Mouse (Mus musculus) layer of hippocampus, adult 9-11 months (tissue): ENCODE measurements around the gene Mapk1ip1.

Experiments used
- DNase-seq: peaks from one replicate; pipeline ENCODE4 v3.0.0; 2022

Mapk1ip1 gene

DNA sequence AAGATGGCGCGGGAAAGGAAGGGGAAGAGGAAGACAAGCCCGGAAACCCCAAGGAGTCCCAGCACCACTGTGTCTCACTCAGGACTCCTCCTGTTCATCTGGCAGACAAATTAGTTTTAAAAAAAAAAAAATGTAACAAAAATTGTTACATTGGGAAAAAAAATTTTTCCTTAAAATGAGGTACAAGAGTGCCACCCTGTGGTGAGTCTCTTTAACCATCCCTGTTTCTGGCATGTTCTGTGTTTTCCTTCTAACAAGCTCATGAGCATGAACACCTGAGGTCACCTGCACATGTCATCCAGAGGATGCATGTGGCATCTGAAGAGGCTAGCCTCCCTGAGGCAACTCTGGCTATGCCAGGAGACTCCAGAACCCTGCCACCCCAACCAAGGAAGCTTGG lies 11.0 kb downstream of the Mapk1ip1 start:
- no peak for DNase-seq

DNA sequence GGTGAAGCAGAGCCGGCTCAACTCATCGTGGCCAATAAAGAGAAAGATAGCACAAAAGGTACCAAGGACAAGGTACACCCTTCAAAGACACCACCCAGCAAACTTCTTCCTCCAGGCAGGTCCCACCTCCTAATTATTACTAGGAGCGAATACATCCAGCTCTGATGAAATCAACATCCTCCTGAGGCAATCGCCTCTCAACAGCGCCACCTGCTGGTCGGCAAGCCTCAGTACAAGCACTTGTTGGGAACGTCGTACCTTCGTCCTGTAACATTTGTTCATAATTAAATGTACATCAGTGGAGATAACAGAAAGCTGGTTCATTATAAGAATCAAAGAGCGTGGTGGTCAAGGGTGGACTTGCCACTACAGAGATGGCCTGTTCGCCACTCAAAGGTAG lies 18.3 kb downstream of the Mapk1ip1 start:
- no peak for DNase-seq

DNA sequence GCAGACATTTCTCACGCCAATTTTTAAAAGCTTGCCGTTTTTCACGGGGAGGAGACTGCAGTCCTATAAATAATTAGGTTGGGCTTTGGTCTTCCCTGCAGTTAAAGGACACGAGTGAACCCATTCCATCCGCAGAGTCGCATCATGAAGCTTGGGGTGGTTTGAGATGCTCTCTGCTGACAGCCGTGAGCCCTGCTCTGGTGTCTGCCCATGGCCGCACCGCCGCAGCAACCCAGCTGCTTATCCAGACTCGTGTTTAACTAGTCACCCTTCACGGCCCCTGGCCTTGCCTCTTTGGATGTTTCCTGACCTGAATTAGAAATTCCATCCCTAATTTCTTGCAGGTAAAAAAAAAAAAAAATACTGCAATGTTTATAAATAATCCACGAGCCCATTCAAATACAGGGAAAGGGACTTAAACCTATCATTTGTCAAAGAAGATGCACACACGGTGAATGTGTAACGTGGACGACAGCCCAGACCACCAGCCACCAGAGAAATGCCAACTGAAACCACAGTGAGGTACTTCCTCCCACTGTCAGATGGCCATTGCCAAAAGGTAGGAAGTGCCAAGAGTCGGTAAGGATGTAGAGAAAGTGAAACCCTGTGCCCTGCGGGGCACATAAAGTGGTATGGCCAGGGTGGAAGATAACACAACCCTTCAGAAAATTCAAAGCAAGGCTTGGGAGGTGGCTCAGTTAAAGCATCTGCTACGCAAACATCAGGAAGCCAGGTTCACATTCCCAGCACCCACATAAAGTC lies 20.9 kb downstream of the Mapk1ip1 start:
- no peak for DNase-seq

DNA sequence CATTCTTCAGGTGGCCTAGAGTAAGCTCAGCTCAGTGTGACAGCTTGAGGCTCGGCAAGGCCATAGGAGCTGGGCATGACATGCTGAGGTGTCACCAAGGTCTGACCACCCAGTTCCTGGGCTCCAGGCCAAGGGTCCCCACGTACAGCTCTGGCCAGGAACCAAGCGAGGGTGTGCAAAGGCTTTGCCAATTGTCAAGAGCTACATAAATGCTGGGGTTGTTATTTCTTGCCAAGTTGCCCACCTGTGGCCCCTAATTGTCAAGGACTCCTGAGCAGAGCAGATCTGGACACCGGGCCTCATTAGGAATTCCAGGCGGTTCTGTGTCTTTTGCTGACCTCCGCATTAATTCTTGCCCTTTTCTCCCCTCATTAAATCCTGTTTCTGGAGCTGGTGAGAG lies 21.6 kb downstream of the Mapk1ip1 start:
- DNase-seq: no peak

DNA sequence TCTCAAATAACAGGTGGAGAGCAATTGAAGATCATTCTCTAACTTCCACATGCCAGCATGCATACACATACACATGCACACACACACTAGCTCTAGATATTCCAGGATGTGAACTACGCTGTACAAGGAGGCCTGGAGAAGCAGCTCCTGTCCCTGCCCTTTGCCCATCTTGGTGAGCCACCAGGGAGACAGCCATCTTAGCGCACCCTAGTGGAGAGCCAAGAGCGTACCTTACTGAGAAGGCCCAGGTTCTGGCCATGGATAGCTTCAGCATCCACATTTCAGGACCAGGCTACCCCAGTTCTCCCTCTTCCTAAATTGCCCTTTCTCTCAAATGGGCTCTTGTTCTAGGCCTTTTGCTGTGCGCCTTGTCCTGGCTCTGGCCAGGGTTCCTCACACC lies 27.8 kb downstream of the Mapk1ip1 start:
- DNase-seq: no peak

DNA sequence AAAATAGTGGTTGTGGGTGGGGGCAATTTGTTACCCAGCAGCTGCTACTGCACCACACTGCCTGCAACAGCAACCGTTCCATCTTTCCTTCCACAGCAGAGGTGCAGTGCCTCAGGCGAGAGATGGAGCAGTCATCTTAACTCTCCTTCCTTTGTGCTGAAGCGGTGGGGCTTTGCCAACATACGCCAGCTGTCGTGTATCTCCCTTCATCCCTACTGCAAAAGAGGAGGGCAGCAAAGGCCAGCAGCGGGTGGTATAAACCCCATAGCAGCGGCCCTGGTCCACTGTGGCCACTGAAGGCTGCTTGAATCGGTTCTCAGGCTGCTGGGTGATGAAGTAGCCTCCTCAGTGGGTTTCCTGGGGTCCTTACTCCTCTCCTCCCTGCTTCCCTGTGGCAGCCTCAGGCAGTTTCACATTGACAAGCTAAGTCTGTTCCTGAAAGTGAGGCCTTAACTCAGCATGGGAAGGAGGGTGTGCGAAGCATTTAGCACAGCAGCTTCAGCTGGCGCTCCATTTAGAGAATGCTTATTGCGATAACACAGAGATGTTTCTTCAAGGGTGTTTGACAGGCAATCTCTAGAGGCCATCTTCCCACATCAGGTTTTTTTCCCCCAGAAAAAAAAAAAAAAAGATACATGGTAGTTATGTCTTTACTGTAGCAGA lies 32.7 kb downstream of the Mapk1ip1 start:
- no peak for DNase-seq

DNA sequence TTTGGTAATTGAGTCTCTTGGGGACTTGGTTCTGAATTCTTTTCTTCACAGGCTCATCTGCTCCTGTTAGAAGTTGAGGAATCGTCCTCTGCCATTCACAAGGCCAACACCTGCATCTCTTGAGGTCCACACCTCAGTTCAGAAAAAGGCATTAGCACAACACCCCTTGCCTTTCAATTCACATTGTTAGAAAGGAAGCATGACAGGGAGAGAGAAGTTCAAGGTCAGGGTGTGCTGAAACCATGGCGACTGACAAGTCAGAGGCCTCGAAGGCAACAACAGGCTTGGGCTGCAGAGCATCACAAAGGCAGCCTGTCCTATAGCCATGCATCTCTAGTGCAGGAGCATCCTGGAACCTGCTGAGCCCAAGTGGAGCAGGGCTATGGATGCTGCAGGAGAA lies 38.9 kb downstream of the Mapk1ip1 start:
- DNase-seq: no peak

DNA sequence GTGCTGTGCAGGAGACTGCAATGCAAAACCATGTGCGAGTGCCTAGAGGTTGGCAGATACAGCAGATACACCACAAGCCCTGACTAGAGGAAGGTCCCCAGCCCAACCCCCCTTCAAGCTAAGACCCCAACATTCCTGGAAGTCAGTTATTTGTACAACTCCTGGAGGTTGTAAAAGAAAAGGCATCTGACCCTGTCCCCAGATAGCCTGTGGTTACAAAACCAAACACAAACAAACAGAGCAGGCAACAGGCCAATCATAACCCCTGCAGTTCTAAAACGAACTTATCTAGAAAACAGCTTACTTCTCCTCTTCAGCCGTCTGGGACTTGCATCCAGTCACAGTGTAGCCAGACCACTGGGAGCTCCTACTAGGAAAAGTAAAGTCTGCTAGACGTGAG lies 42.7 kb downstream of the Mapk1ip1 start:
- no peak for DNase-seq

DNA sequence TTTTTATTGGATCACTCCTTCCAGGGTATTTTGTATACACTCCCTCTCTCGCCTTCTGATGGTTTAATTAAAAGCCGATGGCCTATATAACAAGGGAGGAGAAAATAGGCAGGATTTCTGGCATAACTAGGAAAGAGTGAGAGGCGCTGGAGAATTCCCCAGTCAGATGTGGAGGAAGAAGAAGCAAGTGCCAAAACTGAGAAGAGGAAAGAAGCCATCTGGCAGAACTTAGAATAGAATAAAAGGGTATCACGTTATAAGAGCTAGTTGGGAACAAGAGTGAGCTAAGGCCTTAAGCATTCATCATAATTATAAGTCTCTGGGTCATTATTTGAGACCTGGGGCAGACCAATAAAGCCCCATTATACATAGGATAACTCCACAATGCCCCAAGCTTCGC lies 58.0 kb downstream of the Mapk1ip1 start:
- peak; percentile 34 for DNase-seq
